Mouse (Mus musculus) cerebellum, adult (tissue): Measurements from ENCODE around the gene A730015C16Rik.

Experiments used
- ATAC-seq: cut with Nextera tagmentation; 2 replicates; pipeline ENCODE4 v1.9.2; 2017; ENCODE audit warnings: mild to moderate bottlenecking, moderate library complexity, mixed read lengths; ENCODE audit not compliant: insufficient number of reproducible peaks, low FRiP score, low TSS enrichment

Gene A730015C16Rik

GRCm38 (mm10) chr4:108848505-108848848 is at the start of gene A730015C16Rik:
A730015C16Rik (minus strand) TSS chr4:108848619.
- no peak for ATAC-seq

- no peak for ATAC-seq
Observed at GRCm38 (mm10) chr4:108890876-108891275, 42.5 kb upstream of the A730015C16Rik start.

GRCm38 (mm10) chr4:108887456-108887855 is 39.0 kb upstream of the A730015C16Rik start:
- ATAC-seq: no peak

- ATAC-seq: no peak; the same call in 1 of the 2 replicates
Observed at GRCm38 (mm10) chr4:108883815-108884214, 35.4 kb upstream of the A730015C16Rik start.

- peak; percentile 26; the same call in 1 of the 2 replicates for ATAC-seq
Observed at GRCm38 (mm10) chr4:108878963-108879822, 30.8 kb upstream of the A730015C16Rik start, which contains the start of gene Rab3b. Rab3b (plus strand) TSS chr4:108879063.

- no peak for ATAC-seq
Observed at GRCm38 (mm10) chr4:108877901-108878300, 29.5 kb upstream of the A730015C16Rik start.

GRCm38 (mm10) chr4:108873746-108874145 is 25.3 kb upstream of the A730015C16Rik start:
- no peak for ATAC-seq

- peak; percentile 93 for ATAC-seq
Observed at GRCm38 (mm10) chr4:108869730-108870374, 21.4 kb upstream of the A730015C16Rik start.

- no peak for ATAC-seq
Observed at GRCm38 (mm10) chr4:108866806-108867205, 18.4 kb upstream of the A730015C16Rik start.

GRCm38 (mm10) chr4:108847715-108848504 is 509 bp downstream of the A730015C16Rik start, which contains the start of gene Kti12:
Kti12 (plus strand) TSS chr4:108847785.
- peak; percentile 96 for ATAC-seq

- no peak for ATAC-seq
Observed at GRCm38 (mm10) chr4:108845824-108846569, 2.4 kb downstream of the A730015C16Rik start.

- ATAC-seq: no peak
Observed at GRCm38 (mm10) chr4:108843336-108843735, 5.1 kb downstream of the A730015C16Rik start.

- no peak for ATAC-seq
Observed at GRCm38 (mm10) chr4:108841920-108842578, 6.4 kb downstream of the A730015C16Rik start.

- no peak for ATAC-seq
Observed at GRCm38 (mm10) chr4:108838031-108838430, 10.4 kb downstream of the A730015C16Rik start.

GRCm38 (mm10) chr4:108835496-108835895 is 12.9 kb downstream of the A730015C16Rik start:
- no peak for ATAC-seq

- no peak for ATAC-seq
Observed at GRCm38 (mm10) chr4:108834971-108835311, 13.5 kb downstream of the A730015C16Rik start.

- ATAC-seq: peak; percentile 70
Observed at GRCm38 (mm10) chr4:108834115-108834970, 14.1 kb downstream of the A730015C16Rik start, which contains the start of gene Txndc12. Txndc12 (plus strand) TSS chr4:108834601.

GRCm38 (mm10) chr4:108833828-108834114 is 14.6 kb downstream of the A730015C16Rik start:
- 0 out of 2 replicates have a peak, but pooled peaks have one; percentile 12 for ATAC-seq
